ENCODE assay signal across 8 mouse cellular contexts in genomic region chrX:99198532-99198931, GRCm38 (mm10).
DNase-seq lines count a peak whose midpoint lies in the region; ATAC-seq and TF ChIP-seq lines count a peak whose summit lies in the region.

No protein-coding gene starts in this region.

- H3K9me3 ChIP-seq in heart, embryonic 14.5 days (ENCODE audit: control insufficient read depth, low read length): no peaks in the 10 kb centered on the region
- no peaks in the 10 kb centered on the region for H3K9me3 ChIP-seq in heart, postnatal 0 days (replicated peaks; ENCODE audit: control insufficient read depth, low read length)

- H3K4me1 ChIP-seq in heart, embryonic 14.5 days (ENCODE audit: control insufficient read depth in 2 of 2, insufficient read depth in 2 of 2, low read length in 2 of 2): peaks cover 25 to 29% of the 10 kb centered on the region in 2 experiments
- H3K4me1 ChIP-seq in bone marrow, adult 2 months (ENCODE audit: control insufficient read depth, insufficient read depth, low read length): no peaks in the 10 kb centered on the region
- H3K4me1 ChIP-seq in heart, postnatal 0 days (ENCODE audit: control insufficient read depth, insufficient read depth): peaks cover 5% of the 10 kb centered on the region; the same call in 1 of the 2 replicates

- no peak for DNase-seq in heart, postnatal 4 days
- no peak for DNase-seq in heart, postnatal 0 days (ENCODE audit: low spot score)
- DNase-seq in right cerebral cortex, postnatal 4 days: no peak
- no peak for DNase-seq in urinary bladder, postnatal 36 days (ENCODE audit: low spot score in 2 of 2)
- DNase-seq in adipocyte (ENCODE audit: low spot score): no peak

- TF ChIP-seq POLR2A in bone marrow, adult 2 months (IDR thresholded peaks at IDR 0.05; ENCODE audit: borderline replicate concordance, control insufficient read depth, low read depth, low read length): no peak

- H3K36me3 ChIP-seq in heart, embryonic 14.5 days (ENCODE audit: control insufficient read depth, insufficient read depth, low read length): no peaks in the 10 kb centered on the region
- no peaks in the 10 kb centered on the region for H3K36me3 ChIP-seq in heart, postnatal 0 days (replicated peaks; ENCODE audit: control insufficient read depth, insufficient read depth, low read length)
- no peaks in the 10 kb centered on the region for H3K36me3 ChIP-seq in macrophage (ENCODE audit: inconsistent target)

- H3K79me2 ChIP-seq in macrophage (ENCODE audit: inconsistent target): no peaks in the 10 kb centered on the region

- H3K9ac ChIP-seq in heart, embryonic 14.5 days (ENCODE audit: low read length): peak overlapping the region; percentile 51
- peak overlapping the region; percentile 42 for H3K9ac ChIP-seq in heart, postnatal 0 days (replicated peaks; ENCODE audit: low read depth, low read length)

- WGBS in heart, embryonic 14.5 days: 51% methylated on average over 6 of the region's 9 CpGs
- 27% methylated on average over 5 of the region's 9 CpGs for WGBS in bone marrow, adult 2 months
- 45% methylated on average over 9 of the region's 9 CpGs for WGBS in heart, postnatal 0 days
- WGBS in macrophage (ENCODE audit: missing documents): 50% methylated on average over 5 of the region's 9 CpGs

- H3K27me3 ChIP-seq in heart, embryonic 14.5 days (ENCODE audit: control insufficient read depth, insufficient read depth, low read length): no peaks in the 10 kb centered on the region
- H3K27me3 ChIP-seq in heart, postnatal 0 days (ENCODE audit: control insufficient read depth, insufficient read depth, low read length): no peaks in the 10 kb centered on the region

- no peak for TF ChIP-seq EP300 in heart, postnatal 0 days (IDR thresholded peaks at IDR 0.05; ENCODE audit: low read depth)

- ATAC-seq in heart, embryonic 14.5 days (ENCODE audit: insufficient number of reproducible peaks, insufficient read depth, low FRiP score, low read depth): no peak
- ATAC-seq in heart, postnatal 0 days (ENCODE audit: insufficient read depth, low read depth): peak; percentile 11; the same call in 1 of the 2 replicates

- TF ChIP-seq CTCF in bone marrow, adult 2 months (IDR thresholded peaks at IDR 0.05; ENCODE audit: control insufficient read depth, insufficient read depth, low read length): no peak
- no peak for TF ChIP-seq CTCF in heart, postnatal 0 days (IDR thresholded peaks at IDR 0.05; ENCODE audit: low read depth)

- peak overlapping the region; percentile 28 to 44; a peak in 2 of 4 replicates for H3K4me3 ChIP-seq in heart, embryonic 14.5 days (ENCODE audit: control insufficient read depth in 1 of 2, insufficient read depth in 1 of 2, low read depth in 1 of 2, low read length in 2 of 2)
- peak overlapping the region; percentile 54 for H3K4me3 ChIP-seq in bone marrow, adult 2 months (replicated peaks; ENCODE audit: control insufficient read depth, low read depth, low read length)
- peak overlapping the region; percentile 28 for H3K4me3 ChIP-seq in heart, postnatal 0 days (ENCODE audit: low read depth, low read length)
- peak overlapping the region; percentile 11; the same call in 1 of the 2 replicates for H3K4me3 ChIP-seq in macrophage (ENCODE audit: inconsistent target)

- H3K4me2 ChIP-seq in heart, embryonic 14.5 days (ENCODE audit: low read length): peak overlapping the region; percentile 57
- H3K4me2 ChIP-seq in heart, postnatal 0 days (ENCODE audit: low read depth, low read length): peak overlapping the region; percentile 60

- peak overlapping the region; percentile 87 to 92 for H3K27ac ChIP-seq in heart, embryonic 14.5 days (replicated peaks in 1 of 2; ENCODE audit: control insufficient read depth in 1 of 2, insufficient read depth in 1 of 2, low read depth in 2 of 2, low read length in 2 of 2)
- no peak overlapping the region; the same call in 1 of the 2 replicates for H3K27ac ChIP-seq in bone marrow, adult 2 months (ENCODE audit: control insufficient read depth, insufficient read depth, low read depth, low read length, poor library complexity)
- H3K27ac ChIP-seq in heart, postnatal 0 days (ENCODE audit: low read depth): peak overlapping the region; percentile 96
- peak overlapping the region; percentile 53 for H3K27ac ChIP-seq in macrophage
